Mouse (Mus musculus) kidney, postnatal 10 days (tissue): ENCODE measurements around the gene Gm5294.

ENCODE experiments used
- DNase-seq: peaks from one replicate; pipeline ENCODE4 v3.0.0; 2021; ENCODE audit warnings: mixed read lengths

Gene Gm5294

DNA sequence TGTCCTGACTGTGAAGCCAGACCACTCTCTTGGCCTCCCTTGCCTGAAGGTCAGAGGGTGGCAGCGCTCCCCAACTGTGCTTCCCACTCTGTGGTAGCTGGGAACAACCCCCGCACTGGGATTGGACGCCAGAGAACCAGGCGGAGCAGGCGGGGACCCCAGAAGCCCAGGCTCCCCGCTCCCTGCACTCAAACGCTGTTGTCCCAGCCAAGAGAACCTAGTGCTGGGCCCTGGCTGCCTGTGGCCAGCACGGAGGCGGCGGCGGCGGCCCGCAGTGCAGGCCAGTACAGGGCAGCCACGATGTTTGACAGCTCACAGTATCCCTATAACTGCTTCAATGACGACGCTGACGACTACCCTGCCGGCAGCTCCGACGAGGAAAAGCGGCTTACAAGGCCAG lies at the start of gene Gm5294:
Gene Gm5294 (plus strand): TSS at position 301 of the 400 bp plus-strand sequence.
- DNase-seq: no peak

DNA sequence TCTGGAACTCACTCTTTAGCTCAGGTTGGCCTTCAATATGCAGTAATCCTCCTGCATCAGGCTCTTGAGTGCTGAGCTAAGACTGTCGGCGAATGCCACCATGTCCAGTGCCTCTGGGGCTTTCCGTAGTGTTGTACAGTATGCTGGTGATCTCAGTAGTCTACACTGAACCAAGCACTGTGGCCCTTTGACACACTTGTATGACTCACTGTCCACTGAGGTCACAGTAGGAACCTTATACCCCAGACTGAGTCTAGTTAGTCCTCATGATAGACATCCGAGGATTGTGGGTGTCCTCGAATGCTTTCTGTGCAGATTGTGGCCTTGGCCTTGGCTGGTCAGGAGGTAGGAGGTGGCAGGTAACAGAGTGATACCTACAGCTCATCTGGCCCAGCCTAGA lies 44.8 kb upstream of the Gm5294 start:
- DNase-seq: no peak

- no peak for DNase-seq
Observed at GRCm38 (mm10) chr5:138776346-138776745, 43.5 kb upstream of the Gm5294 start.

DNA sequence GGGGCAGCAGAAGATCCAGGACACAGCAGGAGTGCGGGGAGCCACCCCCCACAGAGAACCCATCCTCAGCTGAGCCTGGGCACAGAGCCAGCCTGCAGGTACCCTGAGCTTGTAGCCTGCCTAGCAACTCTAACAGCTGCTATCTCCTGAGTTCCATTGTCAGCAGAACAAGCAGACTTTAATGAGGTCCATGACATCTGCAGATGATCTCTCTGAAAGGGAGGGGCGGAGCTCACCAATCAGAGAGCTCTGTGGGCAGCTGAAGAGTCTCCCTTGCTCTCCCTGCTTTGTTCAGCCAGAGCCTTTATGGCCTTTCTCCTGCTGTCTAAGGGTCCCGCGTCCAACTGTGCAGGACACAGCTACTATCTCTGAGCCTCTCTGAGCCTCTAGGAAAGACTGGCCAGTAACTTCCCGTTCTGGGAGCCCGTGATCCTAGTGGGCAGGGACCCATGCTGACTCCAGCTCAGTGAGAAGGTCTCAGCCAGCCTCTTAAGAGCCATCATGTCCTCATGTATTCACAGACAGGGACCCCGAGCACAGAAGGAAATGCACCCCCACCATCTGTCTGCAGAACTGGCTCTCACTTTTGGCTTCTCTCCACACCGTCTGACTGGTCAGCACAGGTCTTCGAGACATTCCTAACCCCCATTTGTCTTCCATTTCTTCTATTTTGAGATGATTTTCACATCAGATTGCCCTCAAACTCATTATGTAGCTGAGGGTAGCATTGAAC lies 41.0 kb upstream of the Gm5294 start:
- DNase-seq: peak; percentile 60

GRCm38 (mm10) chr5:138779655-138780054 lies 40.2 kb upstream of the Gm5294 start:
- DNase-seq: no peak

GRCm38 (mm10) chr5:138782697-138783096 lies 37.2 kb upstream of the Gm5294 start:
- DNase-seq: no peak

DNA sequence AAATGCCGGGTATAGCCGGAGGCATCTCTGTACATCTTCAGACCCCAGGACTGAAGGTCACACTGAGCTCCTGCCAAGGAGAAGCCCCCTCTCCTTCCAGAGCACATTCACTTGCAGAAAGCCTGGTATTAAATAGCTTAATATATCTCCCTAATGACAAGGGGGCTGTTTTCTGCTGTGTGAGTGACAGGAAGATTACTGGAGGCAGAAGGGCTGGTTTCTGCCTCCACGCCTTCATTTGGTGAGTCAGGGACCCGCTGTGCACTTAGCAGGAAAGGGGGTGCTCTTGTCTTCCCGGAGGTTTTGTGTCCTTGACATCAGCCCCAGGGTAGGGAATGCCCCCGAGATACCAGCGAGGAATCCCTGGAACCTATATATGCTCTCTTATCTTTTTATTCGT lies 36.7 kb upstream of the Gm5294 start:
- DNase-seq: no peak

DNA sequence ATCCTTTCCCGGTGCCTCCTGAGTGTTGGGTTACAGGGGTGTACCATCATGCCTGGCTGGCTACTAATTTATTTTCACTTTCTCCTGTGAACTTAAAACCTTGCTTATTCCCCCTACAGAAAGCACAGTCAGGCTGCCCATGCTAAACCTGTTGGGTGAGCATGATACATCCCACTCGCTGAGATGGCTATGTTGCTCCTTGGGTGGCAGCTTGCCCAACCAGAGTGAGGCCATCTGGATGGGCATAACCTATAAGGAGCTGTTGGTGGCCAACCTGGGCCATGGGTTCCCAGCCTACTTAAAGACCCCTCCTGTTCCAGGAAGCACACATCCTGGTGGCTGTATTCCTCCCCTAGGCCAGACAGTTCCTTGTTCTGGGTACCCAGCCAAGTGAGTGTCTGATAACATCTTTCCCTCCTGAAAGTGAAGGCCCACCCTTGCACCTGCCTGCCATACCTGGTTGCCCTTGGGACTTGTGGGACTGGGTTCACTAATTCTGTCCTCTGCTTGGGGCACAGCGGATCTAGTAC lies 33.8 kb upstream of the Gm5294 start:
- DNase-seq: peak; percentile 48

- no peak for DNase-seq
Observed at GRCm38 (mm10) chr5:138787648-138788047, 32.2 kb upstream of the Gm5294 start.

DNA sequence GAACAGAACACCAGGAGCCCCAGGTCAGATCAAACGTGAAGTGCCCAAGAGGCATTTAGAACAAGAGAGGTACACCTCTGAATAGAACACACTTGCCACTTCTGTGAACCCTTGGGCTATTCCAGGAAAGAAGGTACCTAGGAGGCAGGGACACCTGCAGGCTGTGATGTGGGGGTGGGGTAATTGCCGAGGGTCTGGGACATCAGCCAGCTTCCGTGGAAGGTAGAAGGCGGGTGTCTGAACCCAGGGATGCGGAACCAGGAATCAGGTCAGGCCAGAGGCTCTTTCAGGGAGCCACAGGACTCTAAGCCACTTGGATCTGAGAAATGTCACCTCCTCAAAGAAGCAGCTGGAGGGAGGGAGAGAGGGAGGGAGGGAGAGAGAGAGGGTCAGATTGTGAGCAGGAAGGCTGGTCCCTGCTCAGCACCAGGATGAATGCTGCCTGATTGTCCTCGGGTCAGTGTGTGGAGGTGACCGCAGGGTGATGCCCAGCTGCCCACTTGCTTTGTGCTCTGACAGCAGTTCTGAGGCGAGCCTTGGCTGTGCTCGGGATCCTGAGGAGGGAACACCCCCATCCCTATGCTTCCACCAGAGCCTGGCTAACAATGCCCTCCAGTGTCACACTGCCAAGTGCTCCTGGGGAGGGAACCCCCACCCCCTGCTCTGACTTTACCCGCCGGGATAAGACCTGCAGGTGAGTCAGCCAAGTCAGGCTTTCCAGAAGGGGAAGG lies 31.2 kb upstream of the Gm5294 start:
- DNase-seq: peak; percentile 74

DNA sequence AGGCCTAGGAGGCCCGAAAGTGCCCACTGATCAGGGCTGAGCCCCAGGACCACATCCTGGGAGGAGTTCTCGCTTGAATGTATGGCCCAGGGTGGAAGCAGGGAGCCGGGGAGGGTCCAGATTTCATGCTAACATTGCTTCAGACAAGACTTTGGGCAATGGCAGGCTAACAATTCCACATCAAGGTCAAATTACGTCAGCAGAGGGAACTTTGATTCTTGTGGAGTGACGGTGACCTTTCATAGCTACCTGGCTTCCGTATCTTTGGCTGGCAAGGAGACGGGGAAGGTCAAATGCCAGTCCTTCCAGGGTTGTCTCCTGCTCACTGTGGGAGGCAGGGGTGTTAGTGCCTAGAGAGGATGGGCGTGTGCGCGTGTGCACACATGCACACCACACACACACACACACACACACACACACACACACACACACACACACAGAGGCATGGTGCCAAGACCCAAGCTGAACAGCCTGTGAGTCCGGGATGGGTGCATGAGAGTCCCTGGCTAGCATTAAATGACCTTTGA lies 28.9 kb upstream of the Gm5294 start:
- DNase-seq: no peak

- no peak for DNase-seq
Observed at GRCm38 (mm10) chr5:138801588-138802116, 18.2 kb upstream of the Gm5294 start.

- DNase-seq: no peak
Observed at GRCm38 (mm10) chr5:138804286-138804685, 15.6 kb upstream of the Gm5294 start.

GRCm38 (mm10) chr5:138809767-138810166 lies 10.1 kb upstream of the Gm5294 start:
- no peak for DNase-seq

- no peak for DNase-seq
Observed at GRCm38 (mm10) chr5:138820717-138821332, 945 bp downstream of the Gm5294 start.

- no peak for DNase-seq
Observed at GRCm38 (mm10) chr5:138825090-138825489, 5.2 kb downstream of the Gm5294 start.

- peak; percentile 65 for DNase-seq
Observed at GRCm38 (mm10) chr5:138833406-138833805, 13.5 kb downstream of the Gm5294 start.

DNA sequence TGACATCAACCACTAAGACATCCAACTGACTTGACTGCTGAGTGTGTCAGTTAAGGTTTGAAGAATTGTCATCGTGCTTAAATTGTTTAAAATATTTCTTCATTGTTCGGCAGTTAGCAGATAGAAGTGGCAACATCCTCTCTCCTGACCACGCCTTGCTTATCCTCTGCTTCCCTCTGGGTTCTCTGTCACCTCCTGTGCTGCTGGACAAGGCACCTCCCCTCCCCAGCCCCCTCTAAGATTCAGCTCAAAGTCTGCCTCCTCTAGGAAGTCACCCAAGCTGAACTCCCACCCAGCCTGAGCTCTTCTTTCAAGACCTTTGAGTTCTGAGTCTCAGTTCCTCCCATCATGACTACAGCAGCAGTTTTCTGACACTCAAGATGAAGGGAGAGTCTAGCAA lies 15.0 kb downstream of the Gm5294 start:
- DNase-seq: no peak

DNA sequence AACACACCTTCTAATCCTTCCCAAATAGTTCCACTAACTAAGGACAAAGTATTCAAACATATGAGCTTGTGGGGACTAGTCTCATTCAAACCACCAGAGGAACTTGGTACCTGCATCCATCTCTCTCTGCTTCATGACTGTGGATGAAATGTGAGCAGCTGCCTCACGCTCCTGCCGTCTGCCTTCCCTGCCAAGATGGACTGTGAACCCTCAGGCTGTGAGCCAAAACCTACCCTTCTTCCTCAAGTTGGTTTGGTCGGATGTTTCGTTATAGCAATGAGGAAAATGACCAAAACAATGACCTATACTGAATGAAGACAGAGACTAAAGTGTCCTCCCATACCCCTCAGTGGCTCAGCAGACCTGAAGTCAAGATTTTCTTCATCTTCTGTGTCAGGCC lies 21.1 kb downstream of the Gm5294 start:
- DNase-seq: no peak

DNA sequence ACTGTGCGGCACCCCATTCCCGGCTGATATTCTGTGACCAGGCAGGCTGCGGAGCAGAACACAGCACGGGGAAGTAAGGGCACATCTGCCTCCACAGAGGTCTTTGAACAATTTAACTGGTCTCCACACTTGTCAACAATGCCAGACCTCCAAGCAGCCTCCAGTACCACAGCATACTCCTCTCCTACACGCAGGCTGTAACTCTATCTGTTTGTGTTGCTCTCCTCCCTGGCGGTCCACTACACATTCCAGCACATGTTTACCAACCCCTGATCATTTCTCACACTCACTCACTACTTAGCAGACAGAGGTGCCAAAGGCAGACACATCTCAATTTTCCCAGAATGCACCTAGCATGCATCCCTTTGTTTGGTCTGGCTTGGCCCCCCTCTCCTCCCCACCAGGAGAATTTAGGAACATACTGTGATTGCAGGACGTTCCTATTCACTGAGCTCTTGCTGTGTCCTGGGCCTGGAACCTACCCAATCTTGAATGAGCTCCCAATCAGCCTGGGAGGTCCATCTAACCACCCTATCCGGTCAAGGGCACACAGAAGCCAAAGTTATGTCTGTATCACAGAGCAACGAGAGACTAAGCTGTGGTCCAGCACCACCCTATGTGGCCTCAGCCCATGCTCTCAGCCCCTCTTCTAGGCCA lies 23.4 kb downstream of the Gm5294 start:
- no peak for DNase-seq

DNA sequence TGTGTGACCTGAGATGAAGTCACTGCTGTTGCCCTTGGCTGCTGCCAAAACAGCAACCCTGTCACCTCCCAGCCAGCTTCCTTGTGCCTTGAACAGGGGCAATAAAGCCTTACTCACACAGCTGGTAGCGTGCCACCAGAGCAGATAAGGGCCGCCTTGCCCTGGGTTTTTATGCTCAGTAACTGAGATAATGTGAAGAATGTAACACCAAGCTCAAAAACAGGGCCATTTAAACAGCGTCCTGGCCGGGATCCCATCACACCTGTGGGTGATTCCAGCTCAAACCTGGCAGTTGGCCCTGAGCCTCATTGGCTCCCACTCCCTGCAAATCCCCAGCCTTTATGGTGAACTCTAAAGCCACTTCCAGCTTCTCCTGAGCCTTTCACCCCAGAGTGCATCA lies 26.6 kb downstream of the Gm5294 start:
- DNase-seq: peak; percentile 67

GRCm38 (mm10) chr5:138848102-138848501 lies 28.2 kb downstream of the Gm5294 start:
- peak; percentile 93 for DNase-seq
